Mouse (Mus musculus): ENCODE measurements around the gene Cers6.

DNA sequence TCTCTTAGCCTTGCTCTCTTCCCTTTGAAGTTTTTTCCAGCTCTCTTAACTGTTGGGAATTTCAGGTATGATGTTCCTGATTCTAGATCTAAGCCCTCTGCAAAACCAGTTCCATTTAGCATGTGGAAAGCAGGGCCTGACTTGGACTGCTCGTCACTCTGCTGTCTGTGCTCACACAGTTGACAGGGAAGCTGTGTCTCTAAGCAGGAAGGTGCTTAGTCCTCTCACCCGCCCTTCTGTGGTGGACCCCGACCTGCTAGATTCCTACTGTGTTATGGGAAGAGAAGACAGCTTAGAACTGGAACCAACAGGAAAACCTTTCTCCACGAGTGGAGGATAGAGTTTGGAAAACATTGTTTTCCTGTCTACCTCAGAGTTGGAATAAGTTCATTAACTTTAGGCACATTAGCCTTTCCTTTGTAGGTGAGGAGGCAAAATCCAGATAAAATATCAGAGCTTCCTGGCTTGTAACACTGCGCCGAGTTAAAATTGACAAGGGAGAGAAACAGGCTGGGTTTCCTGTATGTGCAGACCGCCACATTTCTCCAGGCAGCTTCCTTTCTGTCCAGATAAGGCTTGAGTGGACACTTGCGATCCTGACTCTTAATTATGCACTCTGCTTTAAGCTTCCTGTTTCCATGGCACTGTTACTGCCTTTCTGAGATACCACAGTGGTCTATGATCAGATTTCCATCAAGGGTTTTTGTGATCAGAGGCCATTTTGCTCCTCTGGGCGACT, 39.6 kb downstream of the Cers6 start:
- no peak for TF ChIP-seq POLR2A (IDR thresholded peaks at IDR 0.05; ENCODE audit: insufficient read depth, low read depth, low read length)
- TF ChIP-seq CTCF (IDR thresholded peaks at IDR 0.05; ENCODE audit: insufficient read depth, low read depth, low read length), result no peak

Measured in olfactory bulb, adult 2 months (tissue).